Comparison of ENCODE assay signal across 25 mouse cellular contexts in genomic region chr16:44176511-44176910, GRCm38 (mm10). TPM values are rescaled to one million over a fixed set of nuclear protein-coding genes. Genes with fewer than 3 reads are reported as not detected.
A peak's percentile ranks its signal among the peaks of the same experiment; 100 is the strongest.
DNase-seq lines count a peak whose midpoint lies in the region; ATAC-seq and TF ChIP-seq lines count a peak whose summit lies in the region.
"Had no signal": no experiment of that assay in that cellular context is flagged by ENCODE, and none has a peak within 500 bp of the region (broad histone marks: within the 10 kb centered on the region; RNA-seq: fewer than 3 reads in every experiment).

No protein-coding gene starts in this region.

- H3K4me2 ChIP-seq in liver, embryonic 11.5 days: peak overlapping the region; percentile 51
- H3K4me2 ChIP-seq in liver, postnatal 0 days (ENCODE audit: low read depth, low read length): no peak overlapping the region
- H3K4me2 ChIP-seq in liver, embryonic 15.5 days: peak overlapping the region; percentile 41
- H3K4me2 ChIP-seq: embryonic facial prominence, embryonic 13.5 days; heart, embryonic 12.5 days; heart, embryonic 15.5 days; hindbrain, embryonic 12.5 days; hindbrain, embryonic 15.5 days had no signal

- TF ChIP-seq EP300 in liver, postnatal 0 days (IDR thresholded peaks at IDR 0.05; ENCODE audit: low read depth): no peak

- H3K4me3 ChIP-seq in erythroblast, embryonic 14.5 days (replicated peaks): peak overlapping the region; percentile 4
- no peak overlapping the region for H3K4me3 ChIP-seq in liver, embryonic 11.5 days (ENCODE audit: low read depth, low read length)
- H3K4me3 ChIP-seq in liver, postnatal 0 days (ENCODE audit: low read depth, low read length): no peak overlapping the region
- no peak overlapping the region for H3K4me3 ChIP-seq in liver, embryonic 15.5 days (replicated peaks)
- H3K4me3 ChIP-seq: embryonic facial prominence, embryonic 10.5 days; embryonic facial prominence, embryonic 13.5 days; heart, adult 2 months; heart, embryonic 12.5 days; heart, embryonic 15.5 days; hindbrain, embryonic 12.5 days; hindbrain, embryonic 15.5 days had no signal

- 0 out of 2 replicates have a peak overlapping the region, but pooled peaks have one; percentile 20 for H3K9ac ChIP-seq in liver, embryonic 11.5 days (ENCODE audit: low read depth, low read length)
- H3K9ac ChIP-seq in liver, postnatal 0 days (replicated peaks): no peak overlapping the region
- H3K9ac ChIP-seq in liver, embryonic 15.5 days: no peak overlapping the region
- H3K9ac ChIP-seq: embryonic facial prominence, embryonic 13.5 days; heart, embryonic 12.5 days; heart, embryonic 15.5 days; hindbrain, embryonic 12.5 days; hindbrain, embryonic 15.5 days had no signal

- H3K27ac ChIP-seq in liver, embryonic 11.5 days (ENCODE audit: low read depth, low read length): peak overlapping the region; percentile 69
- no peak overlapping the region for H3K27ac ChIP-seq in liver, postnatal 0 days (ENCODE audit: low read depth)
- H3K27ac ChIP-seq in liver, embryonic 15.5 days (replicated peaks): peak overlapping the region; percentile 66
- H3K27ac ChIP-seq: embryonic facial prominence, embryonic 10.5 days; embryonic facial prominence, embryonic 13.5 days; heart, adult 2 months; heart, embryonic 15.5 days; hindbrain, embryonic 12.5 days; hindbrain, embryonic 15.5 days had no signal

- no peaks in the 10 kb centered on the region for H3K9me3 ChIP-seq in erythroblast, embryonic 14.5 days (ENCODE audit: control insufficient read depth, low read length)
- H3K9me3 ChIP-seq in liver, embryonic 11.5 days (ENCODE audit: control insufficient read depth, low read length): no peaks in the 10 kb centered on the region
- H3K9me3 ChIP-seq in liver, postnatal 0 days (ENCODE audit: low read length): no peaks in the 10 kb centered on the region
- H3K9me3 ChIP-seq in liver, embryonic 15.5 days (replicated peaks): no peaks in the 10 kb centered on the region
- H3K9me3 ChIP-seq: embryonic facial prominence, embryonic 10.5 days; embryonic facial prominence, embryonic 13.5 days; heart, embryonic 12.5 days; heart, embryonic 15.5 days; hindbrain, embryonic 12.5 days; hindbrain, embryonic 15.5 days had no signal

- WGBS in liver, embryonic 11.5 days: 65% methylated on average over 2 of the region's 2 CpGs
- 59% methylated on average over 2 of the region's 2 CpGs for WGBS in liver, postnatal 0 days (ENCODE audit: insufficient replicate concordance)
- WGBS in liver, embryonic 15.5 days (ENCODE audit: insufficient replicate concordance): 48% methylated on average over 2 of the region's 2 CpGs

- H3K36me3 ChIP-seq in erythroblast, embryonic 14.5 days (ENCODE audit: control insufficient read depth): peaks cover 31% of the 10 kb centered on the region
- H3K36me3 ChIP-seq in liver, embryonic 11.5 days (ENCODE audit: control insufficient read depth, insufficient read depth, low read length): peaks cover 7% of the 10 kb centered on the region; the same call in 1 of the 2 replicates
- peaks cover 6% of the 10 kb centered on the region; the same call in 1 of the 2 replicates for H3K36me3 ChIP-seq in liver, postnatal 0 days (replicated peaks; ENCODE audit: insufficient read depth, low read length)
- H3K36me3 ChIP-seq in liver, embryonic 15.5 days (replicated peaks): peaks cover 9% of the 10 kb centered on the region
- H3K36me3 ChIP-seq: heart, embryonic 15.5 days; hindbrain, embryonic 12.5 days; hindbrain, embryonic 15.5 days had no signal

- no peaks in the 10 kb centered on the region for H3K27me3 ChIP-seq in erythroblast, embryonic 14.5 days (ENCODE audit: control insufficient read depth)
- H3K27me3 ChIP-seq in liver, embryonic 11.5 days (replicated peaks; ENCODE audit: control insufficient read depth, insufficient read depth, low read length): no peaks in the 10 kb centered on the region
- no peaks in the 10 kb centered on the region for H3K27me3 ChIP-seq in liver, postnatal 0 days (ENCODE audit: insufficient read depth, low read length)
- H3K27me3 ChIP-seq in liver, embryonic 15.5 days: no peaks in the 10 kb centered on the region
- H3K27me3 ChIP-seq: embryonic facial prominence, embryonic 13.5 days; heart, embryonic 12.5 days; heart, embryonic 15.5 days; hindbrain, embryonic 12.5 days; hindbrain, embryonic 15.5 days had no signal

- ATAC-seq in erythroblast, adult 5-6 weeks (replicated peaks; ENCODE audit: low FRiP score, poor library complexity, severe bottlenecking): no peak
- no peak for ATAC-seq in liver, embryonic 11.5 days (replicated peaks; ENCODE audit: low FRiP score)
- ATAC-seq in liver, postnatal 0 days: no peak
- no peak for ATAC-seq in liver, embryonic 15.5 days (ENCODE audit: insufficient read depth)
- ATAC-seq: activated CD4-positive, CD25-positive, alpha-beta regulatory T cell, adult 4 months; forebrain, embryonic 14.5 days had no signal

- H3K4me1 ChIP-seq in erythroblast, embryonic 14.5 days (ENCODE audit: control insufficient read depth): peaks cover 67% of the 10 kb centered on the region
- peaks cover 31% of the 10 kb centered on the region for H3K4me1 ChIP-seq in liver, embryonic 11.5 days (replicated peaks; ENCODE audit: control insufficient read depth, insufficient read depth, low read length)
- H3K4me1 ChIP-seq in liver, postnatal 0 days (ENCODE audit: insufficient read depth): peaks cover 32% of the 10 kb centered on the region
- peaks cover 58% of the 10 kb centered on the region for H3K4me1 ChIP-seq in liver, embryonic 15.5 days (replicated peaks)

- no peak for DNase-seq in liver, embryonic 11.5 days (ENCODE audit: low spot score)
- no peak for DNase-seq in liver, postnatal 0 days
- no peak for DNase-seq in lung, postnatal 14 days
- DNase-seq: adrenal gland, adult 8-10 months; adrenal gland, postnatal 25 days; cerebellum, adult 11-12 months; cerebellum, adult 8-10 months; cerebellum, postnatal 10 days; cerebellum, postnatal 36 days; embryo, embryonic 11 days; gastrocnemius, postnatal 25 days; heart, adult 2 months; heart, postnatal 10 days; heart, postnatal 4 days had no signal

- no peak for TF ChIP-seq CTCF in liver, postnatal 0 days (IDR thresholded peaks at IDR 0.05; ENCODE audit: low read depth)

RNA-seq across cellular contexts. Expression of gene Usf3, which starts 3.5 kb away (rescaled TPM):
- polyA plus RNA-seq in erythroblast, embryonic 14.5 days (2012): 0.26 and 0.51 TPM in 2 replicates
- 11.7 and 15.9 TPM in 2 replicates for total RNA-seq in erythroblast, adult 5-6 weeks (2015; ENCODE audit: low replicate concordance)
- total RNA-seq in erythroblast, adult 5-6 weeks (2017; ENCODE audit: low replicate concordance): 4.4 and 7.1 TPM in 2 replicates
- 5.7 and 5.8 TPM in 2 replicates for polyA plus RNA-seq in liver, embryonic 11.5 days (2014; fragmentation: Nextera tagmentation; extraction: Ambion mirVana)
- polyA plus RNA-seq in liver, postnatal 0 days (2015; fragmentation: Nextera tagmentation; extraction: Ambion mirVana): 1.2 and 1.9 TPM in 2 replicates
- polyA plus RNA-seq in liver, embryonic 15.5 days (2015; fragmentation: Nextera tagmentation; extraction: Ambion mirVana): 1.2 and 1.8 TPM in 2 replicates

RNA-seq across cellular contexts. Expression of gene Naa50, which starts 36.9 kb away (rescaled TPM):
- polyA plus RNA-seq in erythroblast, embryonic 14.5 days (2012): 0.89 and 1.7 TPM in 2 replicates
- total RNA-seq in erythroblast, adult 5-6 weeks (2015; ENCODE audit: low replicate concordance): 25.6 and 34.9 TPM in 2 replicates
- 22.5 and 29.0 TPM in 2 replicates for total RNA-seq in erythroblast, adult 5-6 weeks (2017; ENCODE audit: low replicate concordance)
- 143 and 150 TPM in 2 replicates for polyA plus RNA-seq in liver, embryonic 11.5 days (2014; fragmentation: Nextera tagmentation; extraction: Ambion mirVana)
- polyA plus RNA-seq in liver, postnatal 0 days (2015; fragmentation: Nextera tagmentation; extraction: Ambion mirVana): 39.7 and 46.5 TPM in 2 replicates
- 61.6 and 65.8 TPM in 2 replicates for polyA plus RNA-seq in liver, embryonic 15.5 days (2015; fragmentation: Nextera tagmentation; extraction: Ambion mirVana)

RNA-seq across cellular contexts. Expression of gene Atp6v1a, which starts 37.0 kb away (rescaled TPM):
- polyA plus RNA-seq in erythroblast, embryonic 14.5 days (2012): 0.06 and 0.12 TPM in 2 replicates
- total RNA-seq in erythroblast, adult 5-6 weeks (2015; ENCODE audit: low replicate concordance): 13.0 and 24.0 TPM in 2 replicates
- total RNA-seq in erythroblast, adult 5-6 weeks (2017; ENCODE audit: low replicate concordance): 14.2 and 23.6 TPM in 2 replicates
- polyA plus RNA-seq in liver, embryonic 11.5 days (2014; fragmentation: Nextera tagmentation; extraction: Ambion mirVana): 49.7 and 53.8 TPM in 2 replicates
- 21.1 and 22.6 TPM in 2 replicates for polyA plus RNA-seq in liver, postnatal 0 days (2015; fragmentation: Nextera tagmentation; extraction: Ambion mirVana)
- 23.1 and 23.3 TPM in 2 replicates for polyA plus RNA-seq in liver, embryonic 15.5 days (2015; fragmentation: Nextera tagmentation; extraction: Ambion mirVana)

Comparison
In these comparisons a context has a peak if more than half of its experiments do, and no peak if none do; other contexts are left out.
1. RNA of gene Naa50, which starts 36.9 kb away (polyA plus RNA-seq): 143 to 150 TPM in liver, embryonic 11.5 days, 61.6 to 65.8 TPM in liver, embryonic 15.5 days and 39.7 to 46.5 TPM in liver, postnatal 0 days; 0.89 to 1.7 TPM in erythroblast, embryonic 14.5 days; every median in the first group is over 10 times any median in the second.
2. RNA of gene Atp6v1a, which starts 37.0 kb away (polyA plus RNA-seq): 49.7 to 53.8 TPM in liver, embryonic 11.5 days, 23.1 to 23.3 TPM in liver, embryonic 15.5 days and 21.1 to 22.6 TPM in liver, postnatal 0 days; 0.06 to 0.12 TPM in erythroblast, embryonic 14.5 days; every median in the first group is over 10 times any median in the second.